Mouse (Mus musculus): ENCODE data around the gene Camk1d. TPM values are rescaled to one million over a fixed set of nuclear protein-coding genes. Genes with fewer than 3 reads are reported as not detected.
A peak's percentile ranks its signal among the peaks of the same experiment; 100 is the strongest.

The Camk1d gene
- polyA plus RNA-seq, 1 experiment from 2014 or later = 5.6 TPM

GRCm38 (mm10) chr2:5614308-5614705 is 100.0 kb downstream of the Camk1d start:
- Histone ChIP-seq H3K27ac (replicated peaks in 1 of 2; ENCODE audit: control insufficient read depth in 1 of 2, insufficient read depth in 1 of 2, low read depth in 2 of 2, low read length in 2 of 2) (peak overlapping the region; percentile 57 to 58), H3K36me3 (ENCODE audit: control insufficient read depth, insufficient read depth, low read length) (no peaks in the 10 kb centered on the region), H3K4me1 (ENCODE audit: control insufficient read depth in 2 of 2, insufficient read depth in 2 of 2, low read length in 2 of 2) (peaks cover 32 to 38% of the 10 kb centered on the region in 2 experiments), H3K9ac (ENCODE audit: low read length) (no peak overlapping the region), H3K9me3 (ENCODE audit: control insufficient read depth, low read length) (no peaks in the 10 kb centered on the region), H3K4me3 (ENCODE audit: control insufficient read depth in 1 of 2, insufficient read depth in 1 of 2, low read depth in 1 of 2, low read length in 2 of 2) (no peak overlapping the region), H3K4me2 (ENCODE audit: low read length) (no peak overlapping the region), H3K27me3 (ENCODE audit: control insufficient read depth, insufficient read depth, low read length) (no peaks in the 10 kb centered on the region)
- ATAC-seq (ENCODE audit: insufficient number of reproducible peaks, insufficient read depth, low FRiP score, low read depth) = no peak
- 57% methylated on average over 2 of the region's 2 CpGs for WGBS

GRCm38 (mm10) chr2:5613651-5614307 is 100.5 kb downstream of the Camk1d start:
- no peaks in the 10 kb centered on the region for H3K9me3 ChIP-seq (ENCODE audit: control insufficient read depth, low read length)
- 37% methylated on average over 12 of the region's 12 CpGs for WGBS
- H3K9ac ChIP-seq (ENCODE audit: low read length) = no peak overlapping the region
- H3K27me3 ChIP-seq (ENCODE audit: control insufficient read depth, insufficient read depth, low read length) = no peaks in the 10 kb centered on the region
- no peaks in the 10 kb centered on the region for H3K36me3 ChIP-seq (ENCODE audit: control insufficient read depth, insufficient read depth, low read length)
- no peak overlapping the region for H3K4me3 ChIP-seq (ENCODE audit: control insufficient read depth in 1 of 2, insufficient read depth in 1 of 2, low read depth in 1 of 2, low read length in 2 of 2)
- peak overlapping the region; percentile 57 to 58 for H3K27ac ChIP-seq (replicated peaks in 1 of 2; ENCODE audit: control insufficient read depth in 1 of 2, insufficient read depth in 1 of 2, low read depth in 2 of 2, low read length in 2 of 2)
- H3K4me2 ChIP-seq (ENCODE audit: low read length) = no peak overlapping the region
- peak; percentile 83 for ATAC-seq (ENCODE audit: insufficient number of reproducible peaks, insufficient read depth, low FRiP score, low read depth)
- peaks cover 32 to 38% of the 10 kb centered on the region in 2 experiments for H3K4me1 ChIP-seq (ENCODE audit: control insufficient read depth in 2 of 2, insufficient read depth in 2 of 2, low read length in 2 of 2)

GRCm38 (mm10) chr2:5611601-5612000 is 102.7 kb downstream of the Camk1d start:
- Histone ChIP-seq H3K4me2 (ENCODE audit: low read length) (no peak overlapping the region), H3K4me3 (ENCODE audit: control insufficient read depth in 1 of 2, insufficient read depth in 1 of 2, low read depth in 1 of 2, low read length in 2 of 2) (no peak overlapping the region), H3K4me1 (ENCODE audit: control insufficient read depth in 2 of 2, insufficient read depth in 2 of 2, low read length in 2 of 2) (peaks cover 32 to 38% of the 10 kb centered on the region in 2 experiments), H3K9ac (ENCODE audit: low read length) (no peak overlapping the region), H3K36me3 (ENCODE audit: control insufficient read depth, insufficient read depth, low read length) (no peaks in the 10 kb centered on the region), H3K27me3 (ENCODE audit: control insufficient read depth, insufficient read depth, low read length) (no peaks in the 10 kb centered on the region), H3K9me3 (ENCODE audit: control insufficient read depth, low read length) (no peaks in the 10 kb centered on the region), H3K27ac (replicated peaks in 1 of 2; ENCODE audit: control insufficient read depth in 1 of 2, insufficient read depth in 1 of 2, low read depth in 2 of 2, low read length in 2 of 2) (peak overlapping the region; percentile 57 to 87)
- 7% methylated on average over 1 of the region's 1 CpGs for WGBS
- no peak for ATAC-seq (ENCODE audit: insufficient number of reproducible peaks, insufficient read depth, low FRiP score, low read depth)

GRCm38 (mm10) chr2:5610521-5610920 is 103.8 kb downstream of the Camk1d start:
- ATAC-seq (ENCODE audit: insufficient number of reproducible peaks, insufficient read depth, low FRiP score, low read depth) = no peak
- Histone ChIP-seq H3K4me1 (ENCODE audit: control insufficient read depth in 2 of 2, insufficient read depth in 2 of 2, low read length in 2 of 2) (peaks cover 35 to 44% of the 10 kb centered on the region in 2 experiments), H3K4me2 (ENCODE audit: low read length) (no peak overlapping the region), H3K9ac (ENCODE audit: low read length) (no peak overlapping the region), H3K27ac (replicated peaks in 1 of 2; ENCODE audit: control insufficient read depth in 1 of 2, insufficient read depth in 1 of 2, low read depth in 2 of 2, low read length in 2 of 2) (no peak overlapping the region), H3K27me3 (ENCODE audit: control insufficient read depth, insufficient read depth, low read length) (no peaks in the 10 kb centered on the region), H3K4me3 (ENCODE audit: control insufficient read depth in 1 of 2, insufficient read depth in 1 of 2, low read depth in 1 of 2, low read length in 2 of 2) (no peak overlapping the region), H3K36me3 (ENCODE audit: control insufficient read depth, insufficient read depth, low read length) (no peaks in the 10 kb centered on the region), H3K9me3 (ENCODE audit: control insufficient read depth, low read length) (no peaks in the 10 kb centered on the region)
- WGBS = 87% methylated on average over 4 of the region's 4 CpGs

- no peak for ATAC-seq (ENCODE audit: insufficient number of reproducible peaks, insufficient read depth, low FRiP score, low read depth)
- peaks cover 19 to 28% of the 10 kb centered on the region in 2 experiments for H3K4me1 ChIP-seq (ENCODE audit: control insufficient read depth in 2 of 2, insufficient read depth in 2 of 2, low read length in 2 of 2)
- 84% methylated on average over 11 of the region's 11 CpGs for WGBS
Observed at GRCm38 (mm10) chr2:5607920-5608841, 106.1 kb downstream of the Camk1d start.

GRCm38 (mm10) chr2:5605849-5606248 is 108.5 kb downstream of the Camk1d start:
- Histone ChIP-seq H3K9me3 (ENCODE audit: control insufficient read depth, low read length) (no peaks in the 10 kb centered on the region), H3K4me1 (ENCODE audit: control insufficient read depth in 2 of 2, insufficient read depth in 2 of 2, low read length in 2 of 2) (peaks cover 3 to 11% of the 10 kb centered on the region in 2 experiments), H3K4me3 (ENCODE audit: control insufficient read depth in 1 of 2, insufficient read depth in 1 of 2, low read depth in 1 of 2, low read length in 2 of 2) (no peak overlapping the region), H3K36me3 (ENCODE audit: control insufficient read depth, insufficient read depth, low read length) (no peaks in the 10 kb centered on the region), H3K27ac (replicated peaks in 1 of 2; ENCODE audit: control insufficient read depth in 1 of 2, insufficient read depth in 1 of 2, low read depth in 2 of 2, low read length in 2 of 2) (no peak overlapping the region), H3K9ac (ENCODE audit: low read length) (no peak overlapping the region), H3K27me3 (ENCODE audit: control insufficient read depth, insufficient read depth, low read length) (no peaks in the 10 kb centered on the region), H3K4me2 (ENCODE audit: low read length) (no peak overlapping the region)
- no peak for ATAC-seq (ENCODE audit: insufficient number of reproducible peaks, insufficient read depth, low FRiP score, low read depth)
- WGBS = 25% methylated on average over 3 of the region's 3 CpGs

More at GRCm38 (mm10) chr2:5607920-5608841, 106.1 kb downstream of the Camk1d start:
- Histone ChIP-seq H3K9me3 (ENCODE audit: control insufficient read depth, low read length) (no peaks in the 10 kb centered on the region), H3K4me3 (ENCODE audit: control insufficient read depth in 1 of 2, insufficient read depth in 1 of 2, low read depth in 1 of 2, low read length in 2 of 2) (no peak overlapping the region), H3K9ac (ENCODE audit: low read length) (no peak overlapping the region), H3K27ac (replicated peaks in 1 of 2; ENCODE audit: control insufficient read depth in 1 of 2, insufficient read depth in 1 of 2, low read depth in 2 of 2, low read length in 2 of 2) (no peak overlapping the region), H3K4me2 (ENCODE audit: low read length) (no peak overlapping the region), H3K27me3 (ENCODE audit: control insufficient read depth, insufficient read depth, low read length) (no peaks in the 10 kb centered on the region), H3K36me3 (ENCODE audit: control insufficient read depth, insufficient read depth, low read length) (no peaks in the 10 kb centered on the region)

- WGBS = 91% methylated on average over 1 of the region's 1 CpGs
- no peaks in the 10 kb centered on the region for H3K9me3 ChIP-seq (ENCODE audit: control insufficient read depth, low read length)
- H3K4me2 ChIP-seq (ENCODE audit: low read length) = no peak overlapping the region
- ATAC-seq (ENCODE audit: insufficient number of reproducible peaks, insufficient read depth, low FRiP score, low read depth) = no peak
- H3K4me1 ChIP-seq (ENCODE audit: control insufficient read depth in 2 of 2, insufficient read depth in 2 of 2, low read length in 2 of 2) = peaks cover 7 to 18% of the 10 kb centered on the region in 2 experiments
- no peak overlapping the region for H3K27ac ChIP-seq (replicated peaks in 1 of 2; ENCODE audit: control insufficient read depth in 1 of 2, insufficient read depth in 1 of 2, low read depth in 2 of 2, low read length in 2 of 2)
- H3K4me3 ChIP-seq (ENCODE audit: control insufficient read depth in 1 of 2, insufficient read depth in 1 of 2, low read depth in 1 of 2, low read length in 2 of 2) = no peak overlapping the region
- no peak overlapping the region for H3K9ac ChIP-seq (ENCODE audit: low read length)
- no peaks in the 10 kb centered on the region for H3K36me3 ChIP-seq (ENCODE audit: control insufficient read depth, insufficient read depth, low read length)
- no peaks in the 10 kb centered on the region for H3K27me3 ChIP-seq (ENCODE audit: control insufficient read depth, insufficient read depth, low read length)
Observed at GRCm38 (mm10) chr2:5602044-5602443, 112.3 kb downstream of the Camk1d start.

Measured in heart, embryonic 14.5 days (tissue).